In genomic region chr2:146239196-146239747, GRCm38 (mm10) we compare ENCODE assay signal across 17 mouse cellular contexts. TPM values are rescaled to one million over a fixed set of nuclear protein-coding genes. Genes with fewer than 3 reads are reported as not detected.
"Had no signal": no experiment of that assay in that cellular context is flagged by ENCODE, and none has a peak within 500 bp of the region (broad histone marks: within the 10 kb centered on the region; RNA-seq: fewer than 3 reads in every experiment).

No protein-coding gene starts in this region.

- H3K4me1 ChIP-seq: neural tube, embryonic 13.5 days; neural tube, embryonic 15.5 days; stomach, embryonic 15.5 days had no signal

- DNase-seq: retina, postnatal 1 day; right cerebral cortex, adult 18-20 months; right cerebral cortex, postnatal 14 days; right cerebral cortex, postnatal 25 days; right cerebral cortex, postnatal 4 days; spleen, adult 18-20 months; thymus, adult 18-20 months; thymus, adult 2 months; thymus, postnatal 14 days; thymus, postnatal 36 days; thymus, postnatal 4 days had no signal

- H3K4me2 ChIP-seq: neural tube, embryonic 13.5 days; neural tube, embryonic 15.5 days; stomach, embryonic 15.5 days had no signal

- H3K4me3 ChIP-seq: neural tube, embryonic 13.5 days; neural tube, embryonic 15.5 days; stomach, embryonic 15.5 days had no signal

- H3K9ac ChIP-seq: neural tube, embryonic 13.5 days; neural tube, embryonic 15.5 days; stomach, embryonic 15.5 days had no signal

- H3K9me3 ChIP-seq: neural tube, embryonic 13.5 days; neural tube, embryonic 15.5 days; stomach, embryonic 15.5 days had no signal

- H3K36me3 ChIP-seq: stomach, embryonic 15.5 days had no signal

- H3K27me3 ChIP-seq: neural tube, embryonic 13.5 days; neural tube, embryonic 15.5 days; stomach, embryonic 15.5 days had no signal

- H3K27ac ChIP-seq: neural tube, embryonic 13.5 days; neural tube, embryonic 15.5 days; stomach, embryonic 15.5 days; stomach, postnatal 0 days had no signal

RNA-seq across cellular contexts. Expression of gene Insm1, which starts 17.6 kb away (rescaled TPM):
- total RNA-seq: neutrophil, adult 5-6 weeks had no signal
- polyA plus RNA-seq: testis, adult 2 months had no signal
